8 mouse cellular contexts compared by ENCODE assay signal in the genomic region with DNA sequence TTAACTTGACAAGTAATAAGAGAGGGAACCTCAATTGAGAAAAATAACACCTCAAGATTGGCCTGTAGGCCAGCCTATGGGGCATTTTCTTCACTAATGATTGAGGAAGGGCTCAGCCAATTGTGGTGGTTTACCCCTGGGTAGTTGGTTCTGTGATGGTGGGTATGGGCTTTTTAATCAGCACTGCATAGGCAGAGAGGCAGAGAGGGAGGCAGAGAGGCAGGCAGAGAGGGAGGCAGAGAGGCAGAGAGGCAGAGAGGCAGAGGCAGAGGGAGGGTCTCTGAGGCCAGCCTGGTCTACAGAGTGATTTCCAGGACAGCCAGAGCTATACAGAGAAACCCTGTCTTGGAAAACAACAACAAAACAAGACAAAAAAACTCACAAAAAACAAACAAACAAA. TPM values are rescaled to one million over a fixed set of nuclear protein-coding genes. Genes with fewer than 3 reads are reported as not detected.
A peak's percentile ranks its signal among the peaks of the same experiment; 100 is the strongest.
DNase-seq lines count a peak whose midpoint lies in the region; ATAC-seq and TF ChIP-seq lines count a peak whose summit lies in the region.

No protein-coding gene starts in this region.

- H3K4me2 ChIP-seq in heart, embryonic 11.5 days, result peak overlapping the region; percentile 91
- H3K4me2 ChIP-seq in neural tube, embryonic 13.5 days, result peak overlapping the region; percentile 90

- no peak overlapping the region for H3K9ac ChIP-seq in heart, embryonic 11.5 days (ENCODE audit: low read depth, low read length)
- no peak overlapping the region for H3K9ac ChIP-seq in heart, adult 2 months (ENCODE audit: low read depth, low read length)
- no peak overlapping the region for H3K9ac ChIP-seq in neural tube, embryonic 13.5 days

- no peak for TF ChIP-seq EP300 in heart, adult 2 months (IDR thresholded peaks at IDR 0.05; ENCODE audit: insufficient read depth, low read depth, low read length)

- ATAC-seq in heart, embryonic 11.5 days (replicated peaks; ENCODE audit: insufficient number of reproducible peaks, low FRiP score, low TSS enrichment), result no peak
- ATAC-seq in neural tube, embryonic 13.5 days (ENCODE audit: low read depth), result no peak

- intact Hi-C loops in heart, adult 2 months (cut with DNase I), result loop anchor here (5.0 kb wide), 2 partner anchors 56 to 199 kb away; a partner anchor contains a TSS

- peaks cover 3% of the 10 kb centered on the region; the same call in 1 of the 2 replicates for H3K79me2 ChIP-seq in heart, adult 2 months (replicated peaks; ENCODE audit: control insufficient read depth, insufficient read depth, low read length)

- no peak overlapping the region for H3K27ac ChIP-seq in heart, embryonic 11.5 days (ENCODE audit: low read depth, low read length)
- H3K27ac ChIP-seq in heart, adult 2 months, result no peak overlapping the region
- H3K27ac ChIP-seq in neural tube, embryonic 13.5 days (replicated peaks), result no peak overlapping the region

- peaks cover 5% of the 10 kb centered on the region for H3K4me1 ChIP-seq in heart, embryonic 11.5 days (ENCODE audit: control insufficient read depth, insufficient read depth, low read length)
- peaks cover 1% of the 10 kb centered on the region; the same call in 1 of the 2 replicates for H3K4me1 ChIP-seq in heart, adult 2 months (ENCODE audit: control insufficient read depth, insufficient read depth, low read length)
- H3K4me1 ChIP-seq in neural tube, embryonic 13.5 days (replicated peaks), result peaks cover 39% of the 10 kb centered on the region

- no peak for TF ChIP-seq POLR2A in heart, adult 2 months (IDR thresholded peaks at IDR 0.05; ENCODE audit: insufficient read depth, low read depth, low read length)

- H3K27me3 ChIP-seq in heart, embryonic 11.5 days (ENCODE audit: control insufficient read depth, insufficient read depth, low read length), result no peaks in the 10 kb centered on the region
- H3K27me3 ChIP-seq in heart, adult 2 months (ENCODE audit: control insufficient read depth, insufficient read depth, low read length), result no peaks in the 10 kb centered on the region
- no peaks in the 10 kb centered on the region for H3K27me3 ChIP-seq in neural tube, embryonic 13.5 days

- no peak for TF ChIP-seq CTCF in heart, adult 2 months (IDR thresholded peaks at IDR 0.05)

- H3K9me3 ChIP-seq in heart, embryonic 11.5 days (replicated peaks; ENCODE audit: control insufficient read depth, low read length), result no peaks in the 10 kb centered on the region
- H3K9me3 ChIP-seq in neural tube, embryonic 13.5 days, result no peaks in the 10 kb centered on the region

- no peak for DNase-seq in heart, adult 2 months
- peak; percentile 24 for DNase-seq in thymus, postnatal 14 days
- no peak for DNase-seq in thymus, postnatal 25 days
- DNase-seq in kidney, postnatal 36 days, result peak; percentile 7 to 12
- DNase-seq in embryo, embryonic 11 days, result no peak
- no peak for DNase-seq in ovary, postnatal 14 days (ENCODE audit: low spot score)

- H3K36me3 ChIP-seq in heart, embryonic 11.5 days (ENCODE audit: control insufficient read depth, insufficient read depth, low read length), result 0 out of 2 replicates have a peak, but pooled peaks cover 2% of the 10 kb centered on the region
- peaks cover 9% of the 10 kb centered on the region for H3K36me3 ChIP-seq in heart, adult 2 months (ENCODE audit: control insufficient read depth, insufficient read depth, low read length)
- 0 out of 2 replicates have a peak, but pooled peaks cover 3% of the 10 kb centered on the region for H3K36me3 ChIP-seq in neural tube, embryonic 13.5 days

- peak overlapping the region; percentile 72; the same call in 1 of the 2 replicates for H3K4me3 ChIP-seq in heart, embryonic 11.5 days (ENCODE audit: low read depth, low read length)
- no peak overlapping the region for H3K4me3 ChIP-seq in heart, adult 2 months
- peak overlapping the region; percentile 95 for H3K4me3 ChIP-seq in neural tube, embryonic 13.5 days

RNA-seq across cellular contexts. Expression of a gene that starts 2.4 kb away (rescaled TPM):
- polyA plus RNA-seq in heart, embryonic 11.5 days (2014; fragmentation: Nextera tagmentation; extraction: Ambion mirVana), result 29.1 and 34.3 TPM in 2 replicates
- 10 to 100 TPM; 25.3 to 29.5 TPM for total RNA-seq in heart, adult 2 months (2021)
- 7.8 and 12.5 TPM in 2 replicates for polyA plus RNA-seq in heart, adult 2 months (2012; rRNA removed)
- 48.0 and 48.4 TPM in 2 replicates for polyA plus RNA-seq in neural tube, embryonic 13.5 days (2015; fragmentation: Nextera tagmentation; extraction: Ambion mirVana)

RNA-seq across cellular contexts. Expression of a gene that starts 57.6 kb away (rescaled TPM):
- 64.5 and 75.5 TPM in 2 replicates for polyA plus RNA-seq in heart, embryonic 11.5 days (2014; fragmentation: Nextera tagmentation; extraction: Ambion mirVana)
- 10 to 100 TPM; 31.4 to 34.7 TPM for total RNA-seq in heart, adult 2 months (2021)
- 12.9 and 20.7 TPM in 2 replicates for polyA plus RNA-seq in heart, adult 2 months (2012; rRNA removed)
- polyA plus RNA-seq in neural tube, embryonic 13.5 days (2015; fragmentation: Nextera tagmentation; extraction: Ambion mirVana), result 79.9 and 80.1 TPM in 2 replicates

Comparison
In these comparisons a context has a peak if more than half of its experiments do, and no peak if none do; other contexts are left out.
1. DNase-seq: peak in thymus, postnatal 14 days (single experiment) and kidney, postnatal 36 days (2 of 2); none in heart, adult 2 months (0 of 2), thymus, postnatal 25 days (single experiment), embryo, embryonic 11 days (single experiment) and ovary, postnatal 14 days (single experiment).